Mouse (Mus musculus): ENCODE results near the gene Ncapd3. TPM values are rescaled to one million over a fixed set of nuclear protein-coding genes. Genes with fewer than 3 reads are reported as not detected.

Ncapd3 gene
- polyA plus RNA-seq, 1 experiment from 2014 or later: 23.4 TPM

DNA sequence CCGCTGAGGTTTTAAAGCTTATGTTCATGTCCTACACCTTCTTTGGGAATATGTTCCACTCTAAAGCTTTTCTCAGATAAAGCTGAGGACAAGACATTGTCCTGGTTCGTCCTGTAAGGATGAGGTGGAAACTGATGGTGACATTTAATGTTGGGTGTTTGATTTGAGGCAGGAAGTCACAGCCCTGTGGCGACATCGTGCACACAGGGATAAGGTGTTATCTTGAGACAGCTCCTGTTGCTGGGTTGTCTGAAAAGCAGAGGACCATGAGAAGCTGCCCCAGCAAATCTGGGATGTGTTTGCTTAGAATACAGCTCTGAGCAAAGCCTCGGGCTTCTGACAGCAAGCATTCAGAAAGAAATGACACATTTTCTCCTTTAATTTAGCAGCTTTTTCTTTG is 56.3 kb downstream of the Ncapd3 start:
- Histone ChIP-seq H3K9ac (replicated peaks; ENCODE audit: low read depth, low read length) (no peak overlapping the region), H3K9me3 (ENCODE audit: control insufficient read depth, low read length) (no peaks in the 10 kb centered on the region), H3K27me3 (replicated peaks; ENCODE audit: control insufficient read depth, insufficient read depth, low read length) (no peaks in the 10 kb centered on the region), H3K36me3 (ENCODE audit: control insufficient read depth, insufficient read depth) (peaks cover 28% of the 10 kb centered on the region), H3K27ac (ENCODE audit: low read length) (no peak overlapping the region), H3K4me2 (ENCODE audit: low read length) (no peak overlapping the region), H3K4me3 (replicated peaks; ENCODE audit: low read length) (no peak overlapping the region), H3K4me1 (replicated peaks; ENCODE audit: control insufficient read depth, insufficient read depth, low read length) (peaks cover 6% of the 10 kb centered on the region)
- WGBS: 91% methylated on average over 5 of the region's 5 CpGs
- no peak for ATAC-seq

DNA sequence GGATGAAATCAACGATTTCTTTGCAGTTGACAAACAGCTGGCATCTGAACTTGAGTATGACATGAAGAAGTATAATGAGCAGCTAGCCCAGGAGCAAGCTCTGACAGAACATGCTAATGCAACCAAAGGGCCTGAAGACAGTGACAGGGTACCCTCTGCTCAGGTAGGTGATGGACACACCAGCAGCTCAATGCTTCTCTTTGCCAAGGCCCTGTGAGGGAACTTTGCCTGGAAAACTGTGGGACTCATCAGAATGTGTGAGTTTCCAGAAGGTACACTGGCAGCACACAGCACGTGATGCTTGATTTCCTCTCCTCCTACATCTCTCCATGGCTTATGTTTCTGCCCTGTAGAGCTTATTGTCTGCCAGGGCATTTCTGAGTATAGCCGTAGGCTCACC is 57.4 kb downstream of the Ncapd3 start:
- Histone ChIP-seq H3K27ac (ENCODE audit: low read length) (no peak overlapping the region), H3K4me3 (replicated peaks; ENCODE audit: low read length) (no peak overlapping the region), H3K36me3 (ENCODE audit: control insufficient read depth, insufficient read depth) (peaks cover 24% of the 10 kb centered on the region), H3K4me2 (ENCODE audit: low read length) (no peak overlapping the region), H3K27me3 (replicated peaks; ENCODE audit: control insufficient read depth, insufficient read depth, low read length) (no peaks in the 10 kb centered on the region), H3K9me3 (ENCODE audit: control insufficient read depth, low read length) (no peaks in the 10 kb centered on the region), H3K4me1 (replicated peaks; ENCODE audit: control insufficient read depth, insufficient read depth, low read length) (peaks cover 13% of the 10 kb centered on the region), H3K9ac (replicated peaks; ENCODE audit: low read depth, low read length) (no peak overlapping the region)
- no peak for ATAC-seq
- 89% methylated on average over 3 of the region's 3 CpGs for WGBS

DNA sequence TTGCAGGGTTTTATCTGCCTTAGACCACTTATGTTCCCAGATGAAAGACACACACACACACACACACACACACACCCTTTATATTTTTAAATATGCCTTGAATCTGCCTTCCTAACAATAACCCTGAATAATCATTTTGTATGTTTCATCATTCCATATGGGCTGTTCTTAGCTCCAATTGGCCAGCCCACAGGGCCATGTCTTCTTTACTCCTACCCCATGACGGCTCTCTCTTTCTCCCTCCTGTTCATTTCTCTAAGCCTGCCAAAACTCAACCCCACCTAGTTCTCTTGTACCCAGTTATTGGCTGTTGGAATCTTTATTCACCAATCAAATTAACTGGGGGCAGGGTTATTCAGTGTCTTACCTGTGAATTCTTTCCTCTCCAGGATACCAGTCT is 60.2 kb downstream of the Ncapd3 start:
- Histone ChIP-seq H3K4me2 (ENCODE audit: low read length) (no peak overlapping the region), H3K36me3 (ENCODE audit: control insufficient read depth, insufficient read depth) (peaks cover 21% of the 10 kb centered on the region), H3K9ac (replicated peaks; ENCODE audit: low read depth, low read length) (no peak overlapping the region), H3K4me1 (replicated peaks; ENCODE audit: control insufficient read depth, insufficient read depth, low read length) (peaks cover 13% of the 10 kb centered on the region), H3K27me3 (replicated peaks; ENCODE audit: control insufficient read depth, insufficient read depth, low read length) (no peaks in the 10 kb centered on the region), H3K27ac (ENCODE audit: low read length) (peak overlapping the region; percentile 21; the same call in 1 of the 2 replicates), H3K9me3 (ENCODE audit: control insufficient read depth, low read length) (no peaks in the 10 kb centered on the region), H3K4me3 (replicated peaks; ENCODE audit: low read length) (no peak overlapping the region)
- peak; percentile 44; the same call in 1 of the 2 replicates for ATAC-seq
- 45% methylated on average over 1 of the region's 1 CpGs for WGBS

DNA sequence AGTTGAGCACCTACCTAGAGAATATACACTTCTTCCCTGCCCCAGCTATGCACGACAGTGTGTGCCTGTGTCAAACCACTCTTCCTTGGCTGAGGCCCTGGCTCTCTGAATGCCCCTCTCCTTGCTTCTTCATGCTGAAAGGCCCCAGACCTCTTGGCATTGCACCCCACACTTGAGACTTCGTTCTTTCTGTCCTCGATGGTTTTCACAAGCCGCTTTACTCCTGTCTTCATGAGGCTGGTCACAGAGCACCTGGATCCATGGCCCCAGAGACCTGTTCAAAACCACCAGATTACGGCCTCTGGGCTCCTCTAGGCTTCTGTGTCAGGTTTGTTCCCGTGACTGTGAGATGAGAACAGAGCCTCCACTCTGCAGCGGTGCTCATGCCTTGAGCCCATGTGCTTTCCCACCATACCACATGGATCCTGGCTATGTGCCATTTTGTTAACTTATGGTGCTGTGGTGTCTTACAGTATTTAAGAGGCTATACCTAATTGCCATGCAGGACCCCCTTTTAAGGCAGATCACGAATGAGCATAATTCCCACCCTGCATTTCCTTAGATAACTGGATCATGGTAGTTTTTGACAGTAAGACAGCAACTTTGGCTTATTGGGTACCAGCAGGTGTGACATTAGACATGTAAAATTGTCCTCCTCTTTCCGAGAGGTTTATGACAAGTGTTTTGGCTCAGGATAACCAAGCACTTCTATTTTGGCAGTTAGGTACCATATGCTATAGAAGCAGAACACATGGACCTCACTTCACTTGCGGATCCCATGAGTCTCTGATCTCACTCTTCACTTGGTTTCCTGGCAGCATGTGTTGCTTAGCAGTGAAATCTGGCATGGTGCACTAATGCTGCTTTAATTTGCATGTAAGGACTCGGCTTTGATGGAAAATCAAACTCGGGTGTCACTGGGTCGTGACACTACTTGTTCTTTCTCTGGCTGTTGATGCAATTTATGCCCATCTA is 61.1 kb downstream of the Ncapd3 start:
- Histone ChIP-seq H3K4me1 (replicated peaks; ENCODE audit: control insufficient read depth, insufficient read depth, low read length) (peaks cover 13% of the 10 kb centered on the region), H3K27ac (ENCODE audit: low read length) (peak overlapping the region; percentile 85), H3K9ac (replicated peaks; ENCODE audit: low read depth, low read length) (no peak overlapping the region), H3K4me3 (replicated peaks; ENCODE audit: low read length) (no peak overlapping the region), H3K4me2 (ENCODE audit: low read length) (no peak overlapping the region), H3K9me3 (ENCODE audit: control insufficient read depth, low read length) (no peaks in the 10 kb centered on the region), H3K36me3 (ENCODE audit: control insufficient read depth, insufficient read depth) (peaks cover 21% of the 10 kb centered on the region), H3K27me3 (replicated peaks; ENCODE audit: control insufficient read depth, insufficient read depth, low read length) (no peaks in the 10 kb centered on the region)
- peak; percentile 85 for ATAC-seq
- WGBS: 70% methylated on average over 13 of the region's 13 CpGs

DNA sequence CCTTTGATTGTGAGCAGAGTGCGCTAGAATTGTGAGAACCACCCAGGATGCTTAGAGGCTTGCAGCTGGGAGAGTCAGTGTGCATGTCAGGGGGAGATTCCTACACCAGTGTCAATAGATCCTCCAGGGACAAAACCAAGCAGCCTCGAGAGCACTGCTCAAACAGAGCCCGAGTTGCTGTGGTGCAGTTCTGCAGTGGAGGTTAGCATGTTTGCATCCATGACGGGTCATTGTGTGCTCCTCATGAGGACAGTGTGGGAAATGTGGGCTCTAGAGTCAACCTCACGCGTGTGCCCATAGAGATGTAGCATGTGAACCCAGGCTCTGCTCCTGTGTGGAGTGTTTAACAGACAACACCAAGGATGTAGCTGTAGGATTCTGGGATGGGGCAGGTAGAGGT is 62.9 kb downstream of the Ncapd3 start:
- WGBS: 74% methylated on average over 6 of the region's 6 CpGs
- Histone ChIP-seq H3K4me1 (replicated peaks; ENCODE audit: control insufficient read depth, insufficient read depth, low read length) (peaks cover 13% of the 10 kb centered on the region), H3K9me3 (ENCODE audit: control insufficient read depth, low read length) (no peaks in the 10 kb centered on the region), H3K27me3 (replicated peaks; ENCODE audit: control insufficient read depth, insufficient read depth, low read length) (no peaks in the 10 kb centered on the region), H3K4me2 (ENCODE audit: low read length) (no peak overlapping the region), H3K27ac (ENCODE audit: low read length) (no peak overlapping the region), H3K9ac (replicated peaks; ENCODE audit: low read depth, low read length) (no peak overlapping the region), H3K4me3 (replicated peaks; ENCODE audit: low read length) (no peak overlapping the region), H3K36me3 (ENCODE audit: control insufficient read depth, insufficient read depth) (peaks cover 15% of the 10 kb centered on the region)
- no peak for ATAC-seq

DNA sequence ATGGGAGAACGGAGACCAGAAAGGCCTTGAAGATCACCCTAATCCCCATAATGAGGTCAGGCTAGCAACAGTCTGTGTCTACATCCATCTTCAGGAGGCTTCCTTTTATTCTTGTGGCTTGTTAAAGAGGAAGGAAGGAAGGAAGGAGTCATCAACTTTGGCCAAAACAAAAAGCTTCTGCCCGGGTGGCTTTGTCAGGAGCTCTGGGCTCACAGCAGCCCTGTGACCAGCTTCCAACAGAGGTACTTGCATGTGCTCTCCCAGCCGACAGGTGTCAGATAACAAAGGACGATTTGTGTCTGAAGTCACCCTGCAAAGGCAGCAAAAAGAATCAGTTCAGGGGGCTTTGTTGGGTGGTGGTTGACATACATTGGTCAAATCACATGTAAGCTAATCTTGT is 68.1 kb downstream of the Ncapd3 start:
- Histone ChIP-seq H3K4me3 (replicated peaks; ENCODE audit: low read length) (no peak overlapping the region), H3K9ac (replicated peaks; ENCODE audit: low read depth, low read length) (no peak overlapping the region), H3K4me2 (ENCODE audit: low read length) (no peak overlapping the region), H3K36me3 (ENCODE audit: control insufficient read depth, insufficient read depth) (peaks cover 22% of the 10 kb centered on the region), H3K9me3 (ENCODE audit: control insufficient read depth, low read length) (no peaks in the 10 kb centered on the region), H3K27me3 (replicated peaks; ENCODE audit: control insufficient read depth, insufficient read depth, low read length) (no peaks in the 10 kb centered on the region), H3K4me1 (replicated peaks; ENCODE audit: control insufficient read depth, insufficient read depth, low read length) (no peaks in the 10 kb centered on the region), H3K27ac (ENCODE audit: low read length) (no peak overlapping the region)
- ATAC-seq: no peak
- WGBS: 20% methylated on average over 4 of the region's 4 CpGs

DNA sequence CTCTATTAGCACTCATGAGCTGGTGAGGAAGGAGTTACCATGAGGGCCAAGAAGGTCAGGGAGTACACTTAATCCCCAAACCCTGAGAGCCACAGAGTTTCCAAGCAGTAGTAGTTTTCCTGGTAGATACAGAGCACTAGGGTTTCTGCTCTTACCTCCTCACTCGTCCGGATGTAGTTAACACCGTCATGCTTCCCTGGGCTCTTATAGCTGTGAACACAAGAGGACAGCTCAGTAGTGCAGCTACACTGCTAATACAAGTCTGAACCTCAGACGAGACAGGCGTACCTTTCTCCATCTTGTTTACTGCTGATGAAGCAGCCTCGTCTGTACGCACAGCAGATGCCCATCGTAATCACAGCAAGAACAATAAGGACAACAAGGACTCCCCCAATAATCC is 68.6 kb downstream of the Ncapd3 start:
- no peak for ATAC-seq
- Histone ChIP-seq H3K4me2 (ENCODE audit: low read length) (no peak overlapping the region), H3K36me3 (ENCODE audit: control insufficient read depth, insufficient read depth) (peaks cover 22% of the 10 kb centered on the region), H3K4me3 (replicated peaks; ENCODE audit: low read length) (no peak overlapping the region), H3K27me3 (replicated peaks; ENCODE audit: control insufficient read depth, insufficient read depth, low read length) (no peaks in the 10 kb centered on the region), H3K9me3 (ENCODE audit: control insufficient read depth, low read length) (no peaks in the 10 kb centered on the region), H3K4me1 (replicated peaks; ENCODE audit: control insufficient read depth, insufficient read depth, low read length) (no peaks in the 10 kb centered on the region), H3K27ac (ENCODE audit: low read length) (no peak overlapping the region), H3K9ac (replicated peaks; ENCODE audit: low read depth, low read length) (no peak overlapping the region)
- 71% methylated on average over 8 of the region's 8 CpGs for WGBS

DNA sequence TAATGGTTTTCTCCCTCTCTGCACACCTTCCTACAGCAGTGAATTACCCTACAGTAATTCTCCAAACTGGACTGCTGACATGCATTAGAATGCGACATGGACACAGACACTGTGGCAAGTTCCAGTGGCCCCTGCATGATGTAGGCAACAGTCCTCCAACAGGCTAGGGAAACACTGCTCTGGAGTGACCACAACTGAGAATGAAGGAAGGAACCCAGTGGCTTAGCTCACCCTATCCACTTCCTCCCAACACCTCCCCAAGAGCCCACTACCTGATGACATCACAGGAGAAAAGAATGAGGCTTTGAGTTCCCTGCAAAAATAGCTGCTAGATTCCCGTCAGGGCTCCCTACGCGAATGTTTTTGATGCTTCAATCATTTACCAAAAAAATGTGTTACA is 69.5 kb downstream of the Ncapd3 start:
- no peak for ATAC-seq
- Histone ChIP-seq H3K4me2 (ENCODE audit: low read length) (no peak overlapping the region), H3K36me3 (ENCODE audit: control insufficient read depth, insufficient read depth) (peaks cover 22% of the 10 kb centered on the region), H3K9me3 (ENCODE audit: control insufficient read depth, low read length) (no peaks in the 10 kb centered on the region), H3K27me3 (replicated peaks; ENCODE audit: control insufficient read depth, insufficient read depth, low read length) (no peaks in the 10 kb centered on the region), H3K27ac (ENCODE audit: low read length) (no peak overlapping the region), H3K9ac (replicated peaks; ENCODE audit: low read depth, low read length) (no peak overlapping the region), H3K4me1 (replicated peaks; ENCODE audit: control insufficient read depth, insufficient read depth, low read length) (no peaks in the 10 kb centered on the region), H3K4me3 (replicated peaks; ENCODE audit: low read length) (no peak overlapping the region)
- 83% methylated on average over 4 of the region's 4 CpGs for WGBS

DNA sequence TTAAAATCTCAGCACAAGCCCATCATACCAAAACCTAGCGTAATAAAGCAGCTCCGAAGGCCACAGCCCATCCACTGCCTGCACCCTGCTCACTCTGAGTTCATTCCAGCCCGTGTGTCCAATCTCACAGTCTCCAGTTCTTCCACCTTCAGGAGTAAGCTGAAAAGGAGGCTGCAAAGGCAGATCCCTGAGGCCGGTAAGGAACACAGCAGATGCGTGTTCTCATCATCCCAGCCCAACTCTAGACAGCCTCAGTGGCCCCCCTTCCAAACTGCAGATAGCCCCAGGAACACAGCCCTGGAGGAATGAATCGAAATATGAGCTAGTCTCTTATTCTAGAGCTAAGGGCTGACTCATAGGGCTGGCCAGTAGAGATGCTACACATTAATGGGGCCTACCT is 71.5 kb downstream of the Ncapd3 start:
- WGBS: 93% methylated on average over 6 of the region's 6 CpGs
- ATAC-seq: no peak
- Histone ChIP-seq H3K9ac (replicated peaks; ENCODE audit: low read depth, low read length) (no peak overlapping the region), H3K27ac (ENCODE audit: low read length) (no peak overlapping the region), H3K4me3 (replicated peaks; ENCODE audit: low read length) (no peak overlapping the region), H3K4me1 (replicated peaks; ENCODE audit: control insufficient read depth, insufficient read depth, low read length) (no peaks in the 10 kb centered on the region), H3K4me2 (ENCODE audit: low read length) (no peak overlapping the region), H3K9me3 (ENCODE audit: control insufficient read depth, low read length) (no peaks in the 10 kb centered on the region), H3K27me3 (replicated peaks; ENCODE audit: control insufficient read depth, insufficient read depth, low read length) (no peaks in the 10 kb centered on the region), H3K36me3 (ENCODE audit: control insufficient read depth, insufficient read depth) (peaks cover 20% of the 10 kb centered on the region)

All from forebrain, embryonic 16.5 days (tissue).